Mouse (Mus musculus): ENCODE measurements around the gene Gpr21. TPM values are rescaled to one million over a fixed set of nuclear protein-coding genes. Genes with fewer than 3 reads are reported as not detected.

Gene Gpr21
- polyA plus RNA-seq, 1 experiment from 2014 or later, result 14.4 TPM

GRCm38 (mm10) chr2:37519286-37519640 lies 3.1 kb downstream of the Gpr21 start:
- H3K4me3 ChIP-seq, result peak overlapping the region; percentile 7; the same call in 1 of the 2 replicates
- H3K27ac ChIP-seq, result no peak overlapping the region
- H3K9me3 ChIP-seq, result no peaks in the 10 kb centered on the region
- H3K9ac ChIP-seq, result no peak overlapping the region; the same call in 1 of the 2 replicates
- H3K27me3 ChIP-seq, result no peaks in the 10 kb centered on the region
- H3K4me2 ChIP-seq, result peak overlapping the region; percentile 57
- H3K4me1 ChIP-seq (replicated peaks), result peaks cover 39% of the 10 kb centered on the region
- ATAC-seq (ENCODE audit: low FRiP score), result no peak
- 95% methylated on average over 1 of the region's 1 CpGs for WGBS
- H3K36me3 ChIP-seq, result 0 out of 2 replicates have a peak, but pooled peaks cover 8% of the 10 kb centered on the region

- H3K4me3 ChIP-seq, result no peak overlapping the region
- H3K27ac ChIP-seq, result no peak overlapping the region
- H3K36me3 ChIP-seq, result 0 out of 2 replicates have a peak, but pooled peaks cover 4% of the 10 kb centered on the region
- no peak for ATAC-seq (ENCODE audit: low FRiP score)
- H3K9me3 ChIP-seq, result no peaks in the 10 kb centered on the region
- no peaks in the 10 kb centered on the region for H3K27me3 ChIP-seq
- H3K4me2 ChIP-seq, result no peak overlapping the region
- H3K4me1 ChIP-seq (replicated peaks), result no peaks in the 10 kb centered on the region
- no peak overlapping the region for H3K9ac ChIP-seq
Measured at GRCm38 (mm10) chr2:37527587-37527986, 11.5 kb downstream of the Gpr21 start.

- ATAC-seq (ENCODE audit: low FRiP score), result no peak
- Histone ChIP-seq H3K4me1 (replicated peaks) (no peaks in the 10 kb centered on the region), H3K4me2 (no peak overlapping the region), H3K36me3 (peaks cover 8% of the 10 kb centered on the region), H3K27me3 (no peaks in the 10 kb centered on the region), H3K4me3 (no peak overlapping the region), H3K27ac (no peak overlapping the region), H3K9me3 (no peaks in the 10 kb centered on the region), H3K9ac (no peak overlapping the region)
- 95% methylated on average over 2 of the region's 2 CpGs for WGBS
Measured at GRCm38 (mm10) chr2:37529397-37529796, 13.3 kb downstream of the Gpr21 start.

- Histone ChIP-seq H3K36me3 (peaks cover 19% of the 10 kb centered on the region), H3K27me3 (no peaks in the 10 kb centered on the region), H3K4me1 (replicated peaks) (no peaks in the 10 kb centered on the region), H3K4me2 (no peak overlapping the region), H3K27ac (no peak overlapping the region), H3K4me3 (no peak overlapping the region), H3K9ac (no peak overlapping the region), H3K9me3 (no peaks in the 10 kb centered on the region)
- WGBS, result 92% methylated on average over 1 of the region's 1 CpGs
- ATAC-seq (ENCODE audit: low FRiP score), result no peak
Measured at GRCm38 (mm10) chr2:37530766-37531165, 14.6 kb downstream of the Gpr21 start.

GRCm38 (mm10) chr2:37531639-37532038 lies 15.5 kb downstream of the Gpr21 start:
- H3K36me3 ChIP-seq, result peaks cover 19% of the 10 kb centered on the region
- 82% methylated on average over 3 of the region's 3 CpGs for WGBS
- H3K9me3 ChIP-seq, result no peaks in the 10 kb centered on the region
- no peaks in the 10 kb centered on the region for H3K4me1 ChIP-seq (replicated peaks)
- no peak overlapping the region for H3K9ac ChIP-seq
- no peaks in the 10 kb centered on the region for H3K27me3 ChIP-seq
- no peak overlapping the region for H3K27ac ChIP-seq
- no peak overlapping the region for H3K4me2 ChIP-seq
- ATAC-seq (ENCODE audit: low FRiP score), result no peak
- no peak overlapping the region for H3K4me3 ChIP-seq

GRCm38 (mm10) chr2:37549346-37550012 lies 33.3 kb downstream of the Gpr21 start:
- peaks cover 86% of the 10 kb centered on the region for H3K36me3 ChIP-seq
- H3K27ac ChIP-seq, result no peak overlapping the region
- no peaks in the 10 kb centered on the region for H3K4me1 ChIP-seq (replicated peaks)
- no peak overlapping the region for H3K4me3 ChIP-seq
- no peak for ATAC-seq (ENCODE audit: low FRiP score)
- H3K9me3 ChIP-seq, result no peaks in the 10 kb centered on the region
- H3K27me3 ChIP-seq, result no peaks in the 10 kb centered on the region
- no peak overlapping the region for H3K9ac ChIP-seq
- no peak overlapping the region for H3K4me2 ChIP-seq
- WGBS, result 95% methylated on average over 1 of the region's 1 CpGs

- ATAC-seq (ENCODE audit: low FRiP score), result no peak
- Histone ChIP-seq H3K27me3 (no peaks in the 10 kb centered on the region), H3K4me2 (no peak overlapping the region), H3K9ac (no peak overlapping the region), H3K4me3 (no peak overlapping the region), H3K36me3 (peaks cover 88% of the 10 kb centered on the region), H3K9me3 (no peaks in the 10 kb centered on the region), H3K4me1 (replicated peaks) (no peaks in the 10 kb centered on the region), H3K27ac (no peak overlapping the region)
- WGBS, result 79% methylated on average over 2 of the region's 2 CpGs
Measured at GRCm38 (mm10) chr2:37556366-37556765, 40.2 kb downstream of the Gpr21 start.

- Histone ChIP-seq H3K4me1 (replicated peaks) (no peaks in the 10 kb centered on the region), H3K27ac (no peak overlapping the region), H3K9me3 (no peaks in the 10 kb centered on the region), H3K9ac (no peak overlapping the region), H3K27me3 (no peaks in the 10 kb centered on the region), H3K36me3 (peaks cover 87% of the 10 kb centered on the region), H3K4me2 (no peak overlapping the region), H3K4me3 (no peak overlapping the region)
- WGBS, result 78% methylated on average over 2 of the region's 2 CpGs
- ATAC-seq (ENCODE audit: low FRiP score), result no peak
Measured at GRCm38 (mm10) chr2:37565579-37565978, 49.4 kb downstream of the Gpr21 start.

- 92% methylated on average over 1 of the region's 1 CpGs for WGBS
- H3K36me3 ChIP-seq, result peaks cover 82% of the 10 kb centered on the region
- H3K4me3 ChIP-seq, result no peak overlapping the region
- H3K9ac ChIP-seq, result no peak overlapping the region
- no peak overlapping the region for H3K27ac ChIP-seq
- H3K27me3 ChIP-seq, result no peaks in the 10 kb centered on the region
- no peak overlapping the region for H3K4me2 ChIP-seq
- no peaks in the 10 kb centered on the region for H3K9me3 ChIP-seq
- no peak for ATAC-seq (ENCODE audit: low FRiP score)
- no peaks in the 10 kb centered on the region for H3K4me1 ChIP-seq (replicated peaks)
Measured at GRCm38 (mm10) chr2:37566035-37566434, 49.9 kb downstream of the Gpr21 start.

- no peaks in the 10 kb centered on the region for H3K9me3 ChIP-seq
- no peak overlapping the region; the same call in 1 of the 2 replicates for H3K27ac ChIP-seq
- H3K9ac ChIP-seq, result no peak overlapping the region
- no peak; the same call in 1 of the 2 replicates for ATAC-seq (ENCODE audit: low FRiP score)
- no peaks in the 10 kb centered on the region for H3K27me3 ChIP-seq
- H3K36me3 ChIP-seq, result peaks cover 61% of the 10 kb centered on the region
- H3K4me1 ChIP-seq (replicated peaks), result no peaks in the 10 kb centered on the region
- 79% methylated on average over 5 of the region's 5 CpGs for WGBS
- no peak overlapping the region for H3K4me2 ChIP-seq
- no peak overlapping the region for H3K4me3 ChIP-seq
Measured at GRCm38 (mm10) chr2:37569888-37570287, 53.8 kb downstream of the Gpr21 start.

Other genes starting within 250 kb of the Gpr21 start
- gene Olfr368, start 189.8 kb upstream of the Gpr21 start, polyA plus RNA-seq (2015; fragmentation: Nextera tagmentation; extraction: Ambion mirVana), result not detected in 2 replicates
- 74.4 and 77.7 TPM in 2 replicates for gene Pdcl, start 157.0 kb upstream of the Gpr21 start, polyA plus RNA-seq (2015; fragmentation: Nextera tagmentation; extraction: Ambion mirVana)
- gene Rc3h2, start 93.4 kb upstream of the Gpr21 start, polyA plus RNA-seq (2015; fragmentation: Nextera tagmentation; extraction: Ambion mirVana), result 23.1 and 24.6 TPM in 2 replicates
- gene Zbtb26, start 73.2 kb upstream of the Gpr21 start, polyA plus RNA-seq (2015; fragmentation: Nextera tagmentation; extraction: Ambion mirVana), result 8.5 and 8.7 TPM in 2 replicates
- gene Zbtb6, start 73.2 kb upstream of the Gpr21 start, polyA plus RNA-seq (2015; fragmentation: Nextera tagmentation; extraction: Ambion mirVana), result 14.1 and 15.1 TPM in 2 replicates
- 60.1 and 63.3 TPM in 2 replicates for gene Rabgap1, start 73.1 kb upstream of the Gpr21 start, polyA plus RNA-seq (2015; fragmentation: Nextera tagmentation; extraction: Ambion mirVana)
- gene Strbp, start 187.5 kb downstream of the Gpr21 start, polyA plus RNA-seq (2015; fragmentation: Nextera tagmentation; extraction: Ambion mirVana), result 115 and 116 TPM in 2 replicates

All from hindbrain, embryonic 13.5 days (tissue).